Mouse (Mus musculus): Measurements from ENCODE around the gene Klhl20.
A peak's percentile ranks its signal among the peaks of the same experiment; 100 is the strongest.
"Not testable (repeated sequence)": the region's sequence is repeated elsewhere in the genome, so short reads cannot be mapped to it uniquely, and the experiment has no call there.

Gene Klhl20

DNA sequence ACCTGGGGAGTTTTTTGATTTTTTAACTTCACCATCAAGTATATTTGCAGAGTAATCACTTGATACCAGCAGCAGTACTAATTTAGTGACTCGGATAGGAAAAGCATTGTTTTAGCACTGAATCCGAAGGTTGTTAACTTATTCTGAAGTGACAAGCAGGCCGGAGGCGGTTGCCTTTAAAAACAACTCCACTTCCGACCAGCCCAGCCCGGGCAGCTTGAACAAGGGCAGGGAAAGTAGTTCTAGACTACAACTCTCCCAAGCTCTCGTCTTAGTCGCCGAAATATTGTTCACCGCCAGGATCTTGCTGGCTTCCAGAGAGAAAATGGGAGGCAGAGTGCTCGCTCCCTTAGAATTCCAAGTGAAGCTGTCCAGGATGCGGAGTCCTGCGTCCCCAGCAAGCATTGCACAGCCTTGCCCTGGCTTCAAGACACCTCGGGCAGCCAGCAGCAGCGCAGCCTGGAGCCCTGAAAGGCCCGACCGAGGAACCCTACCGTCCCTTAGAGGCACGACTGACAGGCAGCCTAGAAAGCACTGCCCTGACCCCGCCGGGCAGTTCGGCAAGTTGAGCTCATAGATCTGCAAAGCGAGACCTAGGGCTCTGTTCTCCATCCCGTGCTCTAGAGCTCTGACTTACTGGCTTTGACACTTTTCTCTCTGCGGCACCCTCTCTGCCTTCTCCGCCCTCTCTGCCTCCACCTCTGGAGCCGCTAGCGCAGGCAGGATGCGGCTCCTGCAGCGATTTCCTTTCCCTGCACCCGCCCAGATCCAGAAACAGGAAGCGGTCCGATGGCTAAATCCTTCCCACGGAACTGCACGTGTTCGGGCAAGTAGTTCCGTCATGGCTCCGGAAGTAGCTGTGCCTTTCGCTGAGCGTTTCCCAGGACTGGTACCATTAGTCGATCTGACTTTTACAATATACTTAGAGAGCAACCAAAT lies at the start of gene Klhl20:
TSS of gene Klhl20 (minus strand) at position 786 of the 939 bp plus-strand sequence.
- DNase-seq (ENCODE audit: inconsistent age in 2 of 2, low spot score in 1 of 2) = peak; percentile 93 to 99

GRCm38 (mm10) chr1:161180674-161181073 lies 49.4 kb upstream of the Klhl20 start:
- DNase-seq (ENCODE audit: inconsistent age in 2 of 2, low spot score in 1 of 2) = peak; percentile 42 to 80

GRCm38 (mm10) chr1:161170651-161171050 lies 39.3 kb upstream of the Klhl20 start:
- DNase-seq (ENCODE audit: inconsistent age in 2 of 2, low spot score in 1 of 2) = peak; percentile 82 to 93

GRCm38 (mm10) chr1:161160266-161160665 lies 29.0 kb upstream of the Klhl20 start:
- DNase-seq (ENCODE audit: inconsistent age in 2 of 2, low spot score in 1 of 2) = no peak

- DNase-seq (ENCODE audit: inconsistent age in 2 of 2, low spot score in 1 of 2) = no peak
Observed at GRCm38 (mm10) chr1:161159214-161159613, 27.9 kb upstream of the Klhl20 start, which contains the start of gene Tex50. Gene Tex50 (minus strand): TSS chr1:161159314.

- DNase-seq (ENCODE audit: inconsistent age in 2 of 2, low spot score in 1 of 2) = no peak
Observed at GRCm38 (mm10) chr1:161156546-161156945, 25.2 kb upstream of the Klhl20 start.

DNA sequence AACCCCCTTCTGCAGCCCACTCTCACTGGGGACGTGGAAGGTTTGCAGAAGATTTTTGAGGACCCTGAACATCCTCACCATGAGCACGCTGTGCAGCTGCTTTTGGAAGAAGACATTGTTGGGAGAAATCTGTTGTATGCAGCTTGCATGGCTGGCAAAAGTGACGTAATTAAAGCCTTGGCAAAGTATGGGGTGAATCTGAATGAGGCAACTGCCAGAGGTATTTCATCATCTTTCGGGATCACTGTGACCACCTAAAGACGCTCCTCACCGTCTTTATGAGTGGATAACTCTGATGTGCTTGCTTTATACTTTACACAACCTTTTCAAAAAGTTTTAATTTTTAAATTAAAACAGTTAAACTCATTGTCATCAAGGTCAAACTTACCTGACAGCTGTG lies 19.8 kb upstream of the Klhl20 start:
- DNase-seq (ENCODE audit: inconsistent age in 2 of 2, low spot score in 1 of 2) = no peak

DNA sequence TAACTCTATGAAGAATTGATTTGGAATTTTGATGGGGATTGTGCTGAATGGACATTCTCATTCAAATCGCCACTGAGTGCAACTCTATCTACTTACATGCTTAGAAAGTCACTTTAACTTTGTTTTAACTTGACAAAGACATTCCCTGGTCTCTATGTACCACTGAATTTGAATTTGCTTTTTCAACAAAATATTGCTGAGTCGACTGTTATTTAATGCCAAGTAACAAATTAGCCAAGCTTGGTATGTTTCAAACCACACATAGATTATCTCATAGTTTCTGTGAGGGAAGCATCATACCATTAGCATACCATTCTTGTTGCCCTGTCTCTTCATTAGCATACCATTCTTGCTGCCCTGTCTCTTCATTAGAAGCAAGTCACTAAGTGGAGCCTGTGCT lies 16.6 kb upstream of the Klhl20 start:
- no peak for DNase-seq (ENCODE audit: inconsistent age in 2 of 2, low spot score in 1 of 2)

DNA sequence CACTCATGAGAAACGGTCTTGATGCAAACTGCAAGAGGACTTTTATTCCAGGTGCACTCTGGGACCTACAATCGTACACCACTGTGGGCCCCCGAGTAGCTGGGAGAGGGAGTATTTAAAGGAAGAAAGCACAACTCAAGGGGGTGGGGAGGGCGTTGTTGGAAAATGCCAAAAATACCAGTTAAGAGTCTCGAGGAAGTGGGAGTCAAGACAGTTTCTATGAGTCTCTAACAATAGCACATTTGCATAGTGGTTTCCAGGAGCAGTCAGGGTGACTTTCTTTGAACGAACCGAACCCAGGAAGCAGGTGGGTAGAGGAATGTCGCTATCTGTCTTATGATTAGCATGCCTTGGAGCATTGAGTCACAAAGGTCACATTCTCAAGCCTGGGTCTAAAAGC lies 14.3 kb upstream of the Klhl20 start:
- not testable (repeated sequence) for DNase-seq (ENCODE audit: inconsistent age in 2 of 2, low spot score in 1 of 2)

DNA sequence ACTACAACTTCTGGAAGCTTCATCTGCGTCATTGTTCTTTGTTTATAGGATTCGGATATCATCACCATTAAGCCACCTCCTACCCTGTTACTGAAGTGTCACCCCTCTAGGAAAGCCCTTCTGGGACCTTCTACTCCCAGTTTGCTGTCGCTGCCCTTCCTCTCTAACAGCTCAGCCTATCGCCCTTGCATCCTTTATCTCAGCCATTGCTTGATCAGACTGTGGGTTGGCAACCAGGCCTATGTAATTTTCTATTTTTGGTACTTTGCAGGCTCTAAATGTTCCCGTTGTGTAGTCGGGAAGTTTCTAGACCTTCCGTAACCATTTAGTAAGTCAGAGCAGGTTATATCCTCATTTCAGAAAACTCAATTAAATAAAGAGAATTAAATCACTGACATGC lies 11.9 kb upstream of the Klhl20 start:
- DNase-seq (ENCODE audit: inconsistent age in 2 of 2, low spot score in 1 of 2) = no peak

GRCm38 (mm10) chr1:161142531-161143159 lies 11.3 kb upstream of the Klhl20 start, which contains the start of gene Ankrd45:
Gene Ankrd45 (plus strand): TSS chr1:161142691.
- DNase-seq (ENCODE audit: inconsistent age in 2 of 2, low spot score in 1 of 2) = peak; percentile 85 to 89

- DNase-seq (ENCODE audit: inconsistent age in 2 of 2, low spot score in 1 of 2) = no peak
Observed at GRCm38 (mm10) chr1:161140026-161140762, 8.9 kb upstream of the Klhl20 start.

GRCm38 (mm10) chr1:161139496-161139895 lies 8.2 kb upstream of the Klhl20 start:
- no peak for DNase-seq (ENCODE audit: inconsistent age in 2 of 2, low spot score in 1 of 2)

DNA sequence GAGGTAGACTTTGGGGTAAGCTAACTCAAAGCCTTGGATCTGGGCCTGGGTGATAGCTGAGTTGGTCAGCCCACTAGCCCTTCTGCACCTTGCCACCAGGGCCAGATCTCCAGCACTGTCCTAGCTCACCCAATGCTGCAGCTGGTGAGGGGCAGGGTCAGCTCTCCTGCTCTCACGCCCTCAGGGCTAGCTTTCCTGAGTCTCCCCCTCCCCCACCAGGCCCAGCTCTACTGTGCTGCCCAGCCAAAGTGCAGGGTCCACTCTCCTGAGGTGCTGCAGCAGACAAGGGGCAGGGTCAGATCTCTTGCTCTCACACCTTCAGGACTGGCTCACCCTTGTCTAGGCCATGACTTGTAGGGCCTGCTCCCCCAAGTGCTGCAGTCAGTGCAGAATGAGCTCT lies 4.8 kb downstream of the Klhl20 start:
- DNase-seq (ENCODE audit: inconsistent age in 2 of 2, low spot score in 1 of 2) = no peak

DNA sequence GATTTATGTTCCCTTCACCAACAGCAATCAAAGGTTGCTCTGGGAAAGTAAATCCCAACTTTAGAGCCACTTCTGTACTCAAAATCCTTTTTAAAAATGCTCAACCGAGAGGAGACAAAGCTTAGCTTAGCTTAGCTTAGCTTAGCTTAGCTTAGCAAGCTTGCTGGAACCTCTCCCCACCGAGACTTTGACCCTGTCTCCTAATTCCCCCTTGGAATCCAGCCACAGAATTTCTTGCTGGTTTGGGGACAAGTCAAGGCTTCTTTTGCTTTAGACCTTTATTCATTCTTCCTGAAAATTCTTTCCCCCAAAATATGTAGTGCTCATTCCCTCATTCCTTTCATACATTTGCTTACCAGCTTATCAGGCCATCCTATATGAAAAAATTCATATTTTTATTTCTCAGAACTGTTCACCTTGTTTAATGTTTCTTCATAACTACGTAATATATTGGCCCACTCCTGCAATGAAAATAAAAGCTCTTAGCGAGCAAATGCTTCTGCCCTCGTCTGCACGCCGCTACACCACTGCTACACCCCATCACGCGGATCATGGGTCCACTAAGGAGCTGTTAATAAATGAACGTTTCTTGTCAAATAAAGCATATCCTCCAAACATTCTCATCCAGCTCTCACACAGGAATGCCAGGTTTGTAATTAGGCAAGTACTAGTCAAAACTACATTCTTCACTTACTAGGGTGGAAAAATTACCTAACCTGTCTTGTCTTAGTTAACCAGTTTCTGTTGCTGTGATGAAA lies 8.5 kb downstream of the Klhl20 start:
- DNase-seq (ENCODE audit: inconsistent age in 2 of 2, low spot score in 1 of 2) = no peak

- DNase-seq (ENCODE audit: inconsistent age in 2 of 2, low spot score in 1 of 2) = no peak
Observed at GRCm38 (mm10) chr1:161114591-161114990, 16.7 kb downstream of the Klhl20 start.

DNA sequence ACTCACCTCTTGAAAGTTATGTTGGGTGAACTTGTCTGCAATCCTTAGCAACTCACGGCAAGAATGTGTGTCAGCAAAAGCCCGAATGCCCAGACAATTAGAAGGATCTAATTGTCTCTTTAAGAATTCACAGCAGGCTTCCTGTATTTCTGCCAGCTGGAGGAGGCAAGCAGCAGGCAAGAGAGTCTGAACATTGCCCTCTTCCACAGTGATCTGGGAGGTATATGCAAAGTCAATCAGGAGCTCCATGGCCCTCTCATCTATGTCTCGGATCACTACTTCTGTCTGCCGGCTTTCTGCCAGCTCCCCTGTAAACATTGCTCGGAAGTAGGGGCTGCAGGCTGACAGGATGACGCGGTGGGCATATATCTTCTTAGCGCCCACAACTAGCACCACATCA lies 22.1 kb downstream of the Klhl20 start:
- DNase-seq (ENCODE audit: inconsistent age in 2 of 2, low spot score in 1 of 2) = no peak

DNA sequence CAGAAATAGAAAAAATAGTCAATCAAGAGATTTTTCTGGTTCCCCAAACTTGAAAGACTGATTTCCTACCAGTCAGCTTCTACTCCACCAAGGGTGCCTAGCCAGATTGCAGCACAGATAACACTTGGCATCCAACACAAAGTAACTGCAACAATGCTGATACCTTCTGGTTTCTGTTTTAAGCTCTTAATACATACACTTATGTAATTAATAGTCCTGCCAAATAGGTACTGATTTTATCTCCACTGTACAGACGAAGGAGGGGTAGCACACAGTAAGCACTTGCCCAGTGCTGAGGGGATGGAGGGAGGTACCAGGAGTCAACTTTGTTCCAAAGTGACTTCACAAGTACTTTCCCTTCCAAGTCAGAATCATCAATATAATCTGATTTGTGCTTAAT lies 27.5 kb downstream of the Klhl20 start:
- DNase-seq (ENCODE audit: inconsistent age in 2 of 2, low spot score in 1 of 2) = no peak

DNA sequence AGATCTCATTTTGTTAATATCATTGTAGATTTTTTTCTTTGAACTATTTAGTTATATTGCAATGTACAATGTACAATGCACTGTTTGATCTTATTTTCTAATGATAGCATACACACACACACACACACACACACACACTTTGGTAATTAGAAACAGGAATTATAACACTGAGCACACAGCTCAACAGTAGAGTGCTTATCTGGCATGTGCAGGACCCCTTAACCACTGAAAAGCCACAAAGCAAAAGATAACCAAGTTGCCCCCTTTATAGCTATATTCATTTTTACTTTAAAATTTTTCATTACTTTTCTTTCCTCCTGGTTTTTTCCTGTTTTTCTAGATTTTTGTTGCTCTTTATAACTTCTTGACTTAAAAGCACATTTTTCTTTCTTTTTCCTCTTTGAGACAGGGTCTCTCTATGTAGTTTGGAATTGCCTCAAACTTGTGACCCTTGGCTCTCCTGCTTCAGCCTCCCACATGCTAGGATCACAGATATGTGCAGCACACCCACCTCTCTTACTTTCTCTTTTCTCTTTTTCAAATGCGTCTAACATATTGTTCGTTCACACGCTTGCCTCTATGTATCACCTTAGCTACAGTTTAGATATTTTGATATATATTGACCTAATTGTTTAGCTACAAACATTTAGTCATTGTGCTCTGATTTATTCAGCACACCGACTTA lies 31.4 kb downstream of the Klhl20 start:
- DNase-seq (ENCODE audit: inconsistent age in 2 of 2, low spot score in 1 of 2) = no peak

DNA sequence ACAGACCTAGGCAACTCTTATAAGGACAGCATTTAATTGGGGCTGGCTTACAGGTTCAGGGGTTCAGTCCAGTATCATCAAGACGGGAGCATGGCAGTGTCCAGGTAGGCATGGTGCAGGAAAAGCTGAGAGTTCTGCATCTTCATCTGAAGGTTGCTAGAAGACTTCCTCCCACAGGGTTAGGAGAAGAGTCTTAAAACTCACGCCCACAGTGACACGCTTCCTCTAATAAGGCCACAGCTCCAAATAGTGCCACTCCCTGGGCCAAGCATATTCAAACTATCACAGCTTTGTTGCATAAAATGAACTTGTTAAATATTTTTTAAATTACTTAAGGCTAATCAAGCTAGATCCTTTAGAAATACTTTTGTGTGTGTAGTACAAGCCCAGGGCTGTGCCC lies 54.1 kb downstream of the Klhl20 start:
- no peak for DNase-seq (ENCODE audit: inconsistent age in 2 of 2, low spot score in 1 of 2)

All from adrenal gland, adult (tissue).